Mouse (Mus musculus) layer of hippocampus, postnatal 36 days (tissue): ENCODE results near the gene Alg13. TPM values are rescaled to one million over a fixed set of nuclear protein-coding genes. Genes with fewer than 3 reads are reported as not detected.
A peak's percentile ranks its signal among the peaks of the same experiment; 100 is the strongest.

Experiments
- DNase-seq, 2 experiments: peaks; one replicate each; pipeline ENCODE4 v3.0.0; 2022
- total RNA-seq, 2 experiments: library from RNA; stranded (reverse); gene quantifications; 2 replicates each; pipeline ENCODE4 v1.2.3; 2021

The Alg13 gene
- total RNA-seq: 10 to 100 TPM; 10.0 to 11.3 TPM

- DNase-seq: peak; percentile 69 to 72
These were observed at the start of gene Alg13 for GRCm38 (mm10) chrX:144317548-144318163. TSS of gene Alg13 (plus strand) at chrX:144317804.

GRCm38 (mm10) chrX:144268606-144269005 lies 49.0 kb upstream of the Alg13 start:
- no peak for DNase-seq

GRCm38 (mm10) chrX:144301476-144301875 lies 16.1 kb upstream of the Alg13 start:
- no peak for DNase-seq

GRCm38 (mm10) chrX:144305659-144306058 lies 11.9 kb upstream of the Alg13 start:
- no peak for DNase-seq

GRCm38 (mm10) chrX:144314041-144314440 lies 3.6 kb upstream of the Alg13 start:
- no peak for DNase-seq

- DNase-seq: no peak
These were observed 2.6 kb upstream of the Alg13 start for GRCm38 (mm10) chrX:144315028-144315427.

GRCm38 (mm10) chrX:144316004-144316403 lies 1.6 kb upstream of the Alg13 start:
- DNase-seq: no peak

- peak in 1 of 2 experiments; percentile 5 for DNase-seq
These were observed 768 bp downstream of the Alg13 start for GRCm38 (mm10) chrX:144318164-144318979.

GRCm38 (mm10) chrX:144319366-144319765 lies 1.8 kb downstream of the Alg13 start:
- no peak for DNase-seq

- DNase-seq: no peak
These were observed 7.8 kb downstream of the Alg13 start for GRCm38 (mm10) chrX:144325375-144325774.

- no peak for DNase-seq
These were observed 17.9 kb downstream of the Alg13 start for GRCm38 (mm10) chrX:144335332-144336015.

- DNase-seq: no peak
These were observed 20.3 kb downstream of the Alg13 start for GRCm38 (mm10) chrX:144337938-144338337.

- no peak for DNase-seq
These were observed 20.8 kb downstream of the Alg13 start for GRCm38 (mm10) chrX:144338355-144338754.

GRCm38 (mm10) chrX:144374196-144374595 lies 56.6 kb downstream of the Alg13 start:
- no peak for DNase-seq

GRCm38 (mm10) chrX:144403526-144403925 lies 85.9 kb downstream of the Alg13 start:
- DNase-seq: peak; percentile 38 to 59

GRCm38 (mm10) chrX:144408036-144408435 lies 90.4 kb downstream of the Alg13 start:
- DNase-seq: no peak

GRCm38 (mm10) chrX:144420259-144420658 lies 102.7 kb downstream of the Alg13 start:
- DNase-seq: no peak

- DNase-seq: no peak
These were observed 103.5 kb downstream of the Alg13 start for GRCm38 (mm10) chrX:144421091-144421490.

GRCm38 (mm10) chrX:144423848-144424247 lies 106.2 kb downstream of the Alg13 start:
- no peak for DNase-seq
